Mouse (Mus musculus) ES-Bruce4 (cell line): ENCODE results near the gene Fbln2. TPM values are rescaled to one million over a fixed set of nuclear protein-coding genes. Genes with fewer than 3 reads are reported as not detected.

Experiments used
- H3K27ac ChIP-seq: 2 replicates; pipeline ENCODE4 v1.5.1; 2012; ENCODE audit warnings: low read length, inconsistent platforms; ENCODE audit not compliant: insufficient read depth
- H3K27me3 ChIP-seq: 2 replicates; pipeline ENCODE4 v1.6.1; 2012; ENCODE audit warnings: mild to moderate bottlenecking, low read length, inconsistent platforms; ENCODE audit not compliant: control insufficient read depth, poor library complexity, insufficient read depth, severe bottlenecking
- H3K36me3 ChIP-seq: 2 replicates; pipeline ENCODE4 v1.6.1; 2012; ENCODE audit warnings: inconsistent platforms, mild to moderate bottlenecking, low read length, moderate library complexity; ENCODE audit not compliant: control insufficient read depth, poor library complexity, insufficient read depth, severe bottlenecking
- H3K4me1 ChIP-seq: one replicate; pipeline ENCODE4 v1.8.1; 2011; ENCODE audit warnings: low read length; ENCODE audit not compliant: control insufficient read depth, insufficient read depth
- H3K4me3 ChIP-seq: 2 replicates; pipeline ENCODE4 v1.5.1; 2011; ENCODE audit warnings: low read depth, mild to moderate bottlenecking, low read length
- H3K9ac ChIP-seq: 2 replicates; pipeline ENCODE4 v1.6.1; 2012; ENCODE audit warnings: low read depth, mild to moderate bottlenecking, inconsistent platforms; ENCODE audit not compliant: poor library complexity, severe bottlenecking
- H3K9me3 ChIP-seq: replicated peaks from 2 replicates; pipeline ENCODE4 v1.6.1; 2012; ENCODE audit warnings: mild to moderate bottlenecking, low read length, inconsistent platforms; ENCODE audit not compliant: control insufficient read depth, poor library complexity, insufficient read depth, severe bottlenecking
- CTCF ChIP-seq: IDR thresholded peaks from one replicate; pipeline ENCODE4 v1.8.1; 2011; ENCODE audit warnings: low read depth, low read length
- EP300 ChIP-seq: IDR thresholded peaks from 2 replicates; pipeline ENCODE4 v1.6.1; 2011; ENCODE audit warnings: low read depth, low read length; ENCODE audit not compliant: insufficient read depth
- POLR2A ChIP-seq: IDR thresholded peaks from one replicate; pipeline ENCODE4 v1.8.1; 2011; ENCODE audit warnings: low read length; ENCODE audit not compliant: insufficient read depth
- polyA plus RNA-seq: library from polyadenylated mRNA; stranded (reverse); fragments of >200 nt; gene quantifications from 2 replicates; pipeline ENCODE4 v1.2.4, GENCODE M21; 2011; ENCODE audit warnings: low read depth; ENCODE audit not compliant: missing spikeins, insufficient read depth, insufficient read length

The Fbln2 gene
- polyA plus RNA-seq, 1 experiment = 23.3 TPM

DNA sequence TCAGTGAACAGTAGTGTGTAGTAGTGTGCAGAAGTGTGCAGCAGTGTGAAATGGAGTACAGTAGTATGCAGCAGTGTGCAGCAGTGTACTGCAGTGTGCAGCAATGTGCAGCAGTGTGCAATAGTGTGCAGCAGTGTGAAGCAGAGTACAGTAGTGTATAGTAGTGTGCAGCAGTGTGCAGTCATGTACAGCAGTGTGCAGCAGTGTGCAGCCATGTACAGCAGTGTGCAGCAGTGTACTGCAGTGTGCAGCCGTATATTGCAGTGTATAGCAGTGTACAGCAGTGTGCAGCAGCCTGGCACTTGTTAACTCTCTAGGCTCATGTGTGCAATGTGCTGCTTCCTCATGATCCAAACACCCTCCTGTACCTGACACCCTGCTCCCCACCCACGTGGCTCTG is 13.8 kb upstream of the Fbln2 start:
- no peaks in the 10 kb centered on the region for H3K36me3 ChIP-seq
- H3K4me1 ChIP-seq = no peaks in the 10 kb centered on the region
- TF ChIP-seq POLR2A (no peak), CTCF (no peak), EP300 (no peak)
- no peaks in the 10 kb centered on the region for H3K9me3 ChIP-seq
- no peak overlapping the region for H3K4me3 ChIP-seq
- H3K9ac ChIP-seq = no peak overlapping the region
- H3K27ac ChIP-seq = no peak overlapping the region
- H3K27me3 ChIP-seq = no peaks in the 10 kb centered on the region

DNA sequence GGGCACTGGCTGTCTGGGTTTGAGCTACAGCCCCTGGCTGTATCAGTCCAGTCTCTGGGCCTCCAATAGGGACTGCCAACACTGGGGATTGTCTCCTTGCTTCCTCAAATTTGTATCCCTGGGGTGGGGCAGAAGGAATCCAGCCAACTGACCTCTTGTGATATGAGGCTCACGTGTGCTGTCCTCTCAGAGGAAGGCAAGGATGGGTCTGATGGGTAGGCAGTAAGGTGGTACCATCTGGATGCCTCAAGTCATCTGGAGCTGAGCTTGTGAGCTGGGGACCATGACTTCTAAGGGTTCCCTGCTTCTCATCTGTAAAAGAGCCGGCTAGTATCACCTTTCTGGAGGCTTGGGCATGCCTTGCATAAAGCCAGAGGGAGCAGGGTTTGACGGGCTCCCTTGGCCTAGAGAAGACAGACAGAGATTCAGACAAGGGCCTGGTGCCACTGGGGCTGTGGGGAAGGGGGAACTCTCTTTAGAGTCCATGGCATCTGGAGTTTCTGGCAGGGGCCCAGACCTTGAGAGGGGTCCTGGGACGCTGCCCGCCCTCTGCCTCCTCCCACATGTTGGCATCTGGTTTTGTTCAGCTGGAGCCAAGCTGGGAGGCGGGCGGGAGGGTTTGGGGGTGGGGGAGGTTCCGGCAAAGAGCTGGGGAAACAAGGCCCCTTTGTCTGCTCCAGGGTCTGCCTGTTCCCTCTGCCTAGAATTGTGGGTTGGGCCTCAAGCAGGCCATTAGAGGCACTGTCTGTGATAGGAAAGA is 11.6 kb upstream of the Fbln2 start:
- Histone ChIP-seq H3K36me3 (no peaks in the 10 kb centered on the region), H3K4me1 (no peaks in the 10 kb centered on the region)

DNA sequence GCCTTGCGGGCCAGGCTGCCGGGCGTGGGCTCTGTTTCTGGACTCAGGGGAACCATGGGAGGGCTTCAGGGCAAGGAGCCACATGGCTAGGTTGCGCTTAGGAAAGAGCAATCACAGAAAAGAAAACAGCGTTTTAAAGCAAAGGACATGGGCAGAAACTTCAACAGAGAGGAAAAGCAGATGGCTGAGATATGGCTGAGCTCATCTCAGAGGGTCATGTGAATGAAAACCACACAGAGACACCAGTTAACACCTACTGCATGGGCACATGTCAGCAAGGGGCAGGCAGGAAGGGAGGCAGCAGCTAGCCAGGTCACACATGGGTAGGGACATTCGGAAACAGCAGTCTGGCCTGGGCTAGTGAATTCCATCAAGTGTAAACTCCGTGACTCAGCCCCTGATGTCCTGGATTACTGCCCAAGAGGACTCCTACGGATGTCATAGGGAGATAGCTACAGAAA is 10.3 kb upstream of the Fbln2 start:
- Histone ChIP-seq H3K27me3 (no peaks in the 10 kb centered on the region), H3K27ac (no peak overlapping the region), H3K9ac (no peak overlapping the region), H3K4me3 (no peak overlapping the region), H3K9me3 (no peaks in the 10 kb centered on the region), H3K4me1 (no peaks in the 10 kb centered on the region), H3K36me3 (no peaks in the 10 kb centered on the region)
- TF ChIP-seq POLR2A (no peak), CTCF (no peak)

More for the DNA sequence above, 11.6 kb upstream of the Fbln2 start:
- Histone ChIP-seq H3K27ac (no peak overlapping the region), H3K9ac (no peak overlapping the region), H3K4me3 (no peak overlapping the region), H3K27me3 (no peaks in the 10 kb centered on the region), H3K9me3 (no peaks in the 10 kb centered on the region)
- TF ChIP-seq POLR2A (no peak), CTCF (no peak), EP300 (no peak)

DNA sequence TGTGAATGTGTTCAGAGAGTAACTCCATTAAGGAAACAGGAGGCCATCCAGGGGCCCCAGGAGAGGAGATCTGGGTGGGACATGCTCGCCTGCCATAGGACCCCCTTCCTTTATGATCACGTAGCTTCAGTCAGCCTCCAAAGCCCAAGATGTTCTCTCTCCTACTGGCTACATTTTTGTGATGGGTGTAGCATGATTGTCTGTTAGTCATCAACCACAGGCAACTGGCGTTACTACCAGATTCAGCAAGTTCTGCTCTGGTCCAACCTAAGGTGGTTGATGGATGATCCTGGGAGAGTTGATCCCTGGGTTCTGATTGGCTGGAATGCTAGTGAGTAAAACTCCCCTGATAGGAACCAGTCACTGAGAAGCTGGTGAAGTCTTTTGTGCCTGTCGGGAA is 9.7 kb upstream of the Fbln2 start:
- H3K27me3 ChIP-seq = no peaks in the 10 kb centered on the region
- TF ChIP-seq POLR2A = no peak
- TF ChIP-seq CTCF = no peak
- TF ChIP-seq EP300 = no peak
- no peak overlapping the region for H3K4me3 ChIP-seq
- no peak overlapping the region for H3K9ac ChIP-seq
- H3K9me3 ChIP-seq = no peaks in the 10 kb centered on the region
- no peak overlapping the region for H3K27ac ChIP-seq
- H3K36me3 ChIP-seq = no peaks in the 10 kb centered on the region
- no peaks in the 10 kb centered on the region for H3K4me1 ChIP-seq

DNA sequence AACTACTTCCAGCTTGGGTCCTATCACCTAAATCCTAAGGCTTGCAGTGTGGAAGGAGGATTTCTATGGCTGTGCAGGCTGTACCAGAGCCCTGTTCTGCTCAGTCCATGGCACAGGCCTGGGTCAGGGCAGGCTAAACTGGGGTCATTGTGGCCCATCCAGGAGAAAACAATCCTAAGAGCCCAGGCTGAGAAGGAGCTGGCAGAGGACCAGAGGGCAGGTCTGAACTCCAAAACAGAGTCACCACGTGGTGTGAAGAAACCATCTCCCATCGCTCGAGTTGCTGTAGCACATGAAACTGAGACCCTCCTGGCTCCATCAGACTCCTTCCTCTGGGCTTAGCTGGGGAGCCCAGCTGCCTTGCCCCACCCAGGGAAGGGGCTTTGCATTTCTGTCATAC is 6.9 kb upstream of the Fbln2 start:
- Histone ChIP-seq H3K4me3 (no peak overlapping the region), H3K4me1 (no peaks in the 10 kb centered on the region), H3K27me3 (no peaks in the 10 kb centered on the region), H3K9ac (no peak overlapping the region), H3K36me3 (no peaks in the 10 kb centered on the region), H3K9me3 (no peaks in the 10 kb centered on the region), H3K27ac (no peak overlapping the region)
- no peak for TF ChIP-seq POLR2A
- no peak for TF ChIP-seq CTCF
- TF ChIP-seq EP300 = no peak

DNA sequence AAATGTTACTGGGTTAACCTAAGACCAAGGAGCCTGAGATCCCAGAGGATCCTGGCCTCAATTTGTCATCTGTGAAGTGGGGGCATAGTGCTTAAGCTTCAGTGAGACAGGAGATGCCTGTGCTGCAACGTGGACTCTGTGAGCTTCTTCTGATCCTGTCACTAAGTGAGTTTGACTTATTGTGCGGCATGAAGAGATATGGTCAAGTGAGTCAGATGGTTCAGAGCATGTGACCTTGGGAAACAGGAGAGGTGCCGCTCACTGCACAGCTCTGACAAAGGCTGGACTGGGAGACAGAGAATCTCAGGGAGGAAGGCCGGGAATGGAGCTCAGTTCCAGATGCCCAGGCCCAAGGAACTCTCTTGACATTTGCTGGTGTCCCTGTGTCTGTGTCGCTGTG is 6.5 kb upstream of the Fbln2 start:
- Histone ChIP-seq H3K9ac (no peak overlapping the region), H3K36me3 (no peaks in the 10 kb centered on the region), H3K9me3 (no peaks in the 10 kb centered on the region), H3K27ac (no peak overlapping the region), H3K27me3 (no peaks in the 10 kb centered on the region), H3K4me1 (no peaks in the 10 kb centered on the region), H3K4me3 (no peak overlapping the region)
- TF ChIP-seq POLR2A (no peak), EP300 (no peak), CTCF (no peak)
